Mouse (Mus musculus): ENCODE data around the gene Mycbpap. TPM values are rescaled to one million over a fixed set of nuclear protein-coding genes. Genes with fewer than 3 reads are reported as not detected.

The Mycbpap gene
- total and polyA plus RNA-seq, 3 experiments = 0.12 to 0.17 TPM; not detected in 1

GRCm38 (mm10) chr11:94485223-94485622 lies 36.3 kb downstream of the Mycbpap start (continued):
- TF ChIP-seq GATA1 (IDR thresholded peaks at IDR 0.05; ENCODE audit: low read depth, low read length) (no peak), CTCF (IDR thresholded peaks at IDR 0.05 in 2 of 3, conservative IDR thresholded peaks at IDR 0.05 in 1 of 3; ENCODE audit: control insufficient read depth in 1 of 3, insufficient read depth in 1 of 3, low read depth in 2 of 3, low read length in 3 of 3, poor library complexity in 1 of 3, severe bottlenecking in 1 of 3) (no peak), UBTF (IDR thresholded peaks at IDR 0.05; ENCODE audit: borderline replicate concordance, insufficient read depth, low read depth, low read length) (no peak)

GRCm38 (mm10) chr11:94484636-94485035 lies 36.9 kb downstream of the Mycbpap start:
- TF ChIP-seq GATA1 (IDR thresholded peaks at IDR 0.05; ENCODE audit: low read depth, low read length) (no peak), UBTF (IDR thresholded peaks at IDR 0.05; ENCODE audit: borderline replicate concordance, insufficient read depth, low read depth, low read length) (no peak), GABPA (IDR thresholded peaks at IDR 0.05; ENCODE audit: low read depth, low read length) (no peak), ZC3H11A (IDR thresholded peaks at IDR 0.05; ENCODE audit: low read depth, low read length) (no peak), MAFK (IDR thresholded peaks at IDR 0.05; ENCODE audit: borderline replicate concordance, low read depth, low read length) (no peak), ZNF384 (IDR thresholded peaks at IDR 0.05; ENCODE audit: low read depth, low read length) (no peak), HCFC1 (IDR thresholded peaks at IDR 0.05; ENCODE audit: low read depth, low read length) (no peak), EP300 (IDR thresholded peaks at IDR 0.05; ENCODE audit: low read depth in 1 of 2, low read length in 2 of 2) (no peak), POLR2AphosphoS5 (IDR thresholded peaks at IDR 0.05; ENCODE audit: borderline replicate concordance, low read depth, low read length) (no peak), NRF1 (IDR thresholded peaks at IDR 0.05; ENCODE audit: insufficient read depth, low read depth, low read length, poor library complexity, severe bottlenecking) (no peak), SIN3A (IDR thresholded peaks at IDR 0.05; ENCODE audit: low read length) (no peak), MYC (IDR thresholded peaks at IDR 0.05; ENCODE audit: low read depth, low read length) (no peak), USF1 (IDR thresholded peaks at IDR 0.05; ENCODE audit: low read depth, low read length) (no peak), MAZ (IDR thresholded peaks at IDR 0.05; ENCODE audit: low read depth, low read length) (no peak), TBP (IDR thresholded peaks at IDR 0.05; ENCODE audit: low read depth, low read length) (no peak), ZKSCAN1 (IDR thresholded peaks at IDR 0.05; ENCODE audit: low read depth, low read length) (no peak)
- Histone ChIP-seq H3K9ac (ENCODE audit: control insufficient read depth, low read depth, low read length, poor library complexity, severe bottlenecking) (no peak overlapping the region), H3K36me3 (ENCODE audit: control insufficient read depth in 1 of 2, insufficient read depth in 2 of 2, low read length in 2 of 2) (no peaks in the 10 kb centered on the region), H3K9me3 (replicated peaks; ENCODE audit: insufficient read depth, low read length) (no peaks in the 10 kb centered on the region), H3K27me3 (ENCODE audit: control insufficient read depth in 1 of 2, insufficient read depth in 2 of 2, low read length in 2 of 2) (peaks cover 1 to 6% of the 10 kb centered on the region in 2 experiments; a peak in 3 of 4 replicates), H3K4me3 (ENCODE audit: control insufficient read depth in 1 of 2, insufficient read depth in 1 of 2, low read depth in 2 of 2, low read length in 2 of 2) (no peak overlapping the region), H3K79me2 (ENCODE audit: control insufficient read depth, insufficient read depth, low read length, poor library complexity) (no peaks in the 10 kb centered on the region), H3K4me1 (ENCODE audit: control insufficient read depth in 1 of 2, insufficient read depth in 2 of 2, low read length in 2 of 2) (no peaks in the 10 kb centered on the region), H3K27ac (ENCODE audit: control insufficient read depth, low read depth, low read length) (no peak overlapping the region)
- DNase-seq (ENCODE audit: low read depth, low spot score) = no peak

- no peak overlapping the region for H3K27ac ChIP-seq (ENCODE audit: control insufficient read depth, low read depth, low read length)
- H3K79me2 ChIP-seq (ENCODE audit: control insufficient read depth, insufficient read depth, low read length, poor library complexity) = no peaks in the 10 kb centered on the region
- no peaks in the 10 kb centered on the region for H3K4me1 ChIP-seq (ENCODE audit: control insufficient read depth in 1 of 2, insufficient read depth in 2 of 2, low read length in 2 of 2)
- H3K9me3 ChIP-seq (replicated peaks; ENCODE audit: insufficient read depth, low read length) = no peaks in the 10 kb centered on the region
- no peak overlapping the region for H3K4me3 ChIP-seq (ENCODE audit: control insufficient read depth in 1 of 2, insufficient read depth in 1 of 2, low read depth in 2 of 2, low read length in 2 of 2)
- DNase-seq (ENCODE audit: low read depth, low spot score) = no peak
- H3K27me3 ChIP-seq (ENCODE audit: control insufficient read depth in 1 of 2, insufficient read depth in 2 of 2, low read length in 2 of 2) = peaks cover 3 to 10% of the 10 kb centered on the region in 2 experiments; a peak in 3 of 4 replicates
- no peaks in the 10 kb centered on the region for H3K36me3 ChIP-seq (ENCODE audit: control insufficient read depth in 1 of 2, insufficient read depth in 2 of 2, low read length in 2 of 2)
- H3K9ac ChIP-seq (ENCODE audit: control insufficient read depth, low read depth, low read length, poor library complexity, severe bottlenecking) = no peak overlapping the region
- TF ChIP-seq POLR2AphosphoS2 (IDR thresholded peaks at IDR 0.05; ENCODE audit: low read length) (no peak), GATA1 (IDR thresholded peaks at IDR 0.05; ENCODE audit: low read depth, low read length) (no peak), KAT2A (conservative IDR thresholded peaks at IDR 0.05; ENCODE audit: low read depth, low read length) (no peak), ZNF384 (IDR thresholded peaks at IDR 0.05; ENCODE audit: low read depth, low read length) (no peak), ELF1 (IDR thresholded peaks at IDR 0.05; ENCODE audit: low read depth, low read length) (no peak), NRF1 (IDR thresholded peaks at IDR 0.05; ENCODE audit: insufficient read depth, low read depth, low read length, poor library complexity, severe bottlenecking) (no peak), CHD2 (IDR thresholded peaks at IDR 0.05; ENCODE audit: low read length) (no peak), MYC (IDR thresholded peaks at IDR 0.05; ENCODE audit: low read depth, low read length) (no peak), TAL1 (IDR thresholded peaks at IDR 0.05; ENCODE audit: low read length) (no peak), MEF2A (IDR thresholded peaks at IDR 0.05; ENCODE audit: extremely low read depth, insufficient replicate concordance, low read depth, low read length, poor library complexity, severe bottlenecking) (no peak), TBP (IDR thresholded peaks at IDR 0.05; ENCODE audit: low read depth, low read length) (no peak), UBTF (IDR thresholded peaks at IDR 0.05; ENCODE audit: borderline replicate concordance, insufficient read depth, low read depth, low read length) (no peak), RAD21 (IDR thresholded peaks at IDR 0.05; ENCODE audit: low read depth, low read length) (no peak)
These were observed 37.6 kb downstream of the Mycbpap start for GRCm38 (mm10) chr11:94483921-94484320.
